Mouse (Mus musculus) testis, adult 2 months (tissue): ENCODE results near the gene Dnajc1. TPM values are rescaled to one million over a fixed set of nuclear protein-coding genes. Genes with fewer than 3 reads are reported as not detected.
A peak's percentile ranks its signal among the peaks of the same experiment; 100 is the strongest.

ENCODE experiments used
- H3K27ac ChIP-seq: fragments of 200-500 bp; 2 replicates; pipeline ENCODE4 v1.5.1; 2012; ENCODE audit warnings: low read depth, low read length; ENCODE audit not compliant: control insufficient read depth, insufficient read depth
- H3K27me3 ChIP-seq: fragments of 200-500 bp; 2 replicates; pipeline ENCODE4 v1.6.1; 2012; ENCODE audit warnings: mild to moderate bottlenecking, low read length, moderate library complexity; ENCODE audit not compliant: control insufficient read depth, insufficient read depth
- H3K36me3 ChIP-seq: fragments of 200-500 bp; 2 replicates; pipeline ENCODE4 v1.6.1; 2012; ENCODE audit warnings: mild to moderate bottlenecking, low read length; ENCODE audit not compliant: control insufficient read depth, insufficient read depth
- H3K4me1 ChIP-seq: fragments of 200-500 bp; 2 replicates; pipeline ENCODE4 v1.6.1; 2012; ENCODE audit warnings: low read length; ENCODE audit not compliant: control insufficient read depth, insufficient read depth
- H3K4me3 ChIP-seq: fragments of 200-500 bp; 2 replicates; pipeline ENCODE4 v1.5.1; 2012; ENCODE audit warnings: low read depth, mild to moderate bottlenecking, low read length, moderate library complexity, mixed read lengths; ENCODE audit not compliant: control insufficient read depth
- CTCF ChIP-seq: fragments of 200-500 bp; IDR thresholded peaks from 2 replicates; pipeline ENCODE4 v1.5.1; 2012; ENCODE audit warnings: low read depth, mild to moderate bottlenecking, inconsistent platforms, low read length, moderate library complexity; ENCODE audit not compliant: control insufficient read depth, insufficient read depth, insufficient replicate concordance
- POLR2A ChIP-seq: fragments of 200-500 bp; IDR thresholded peaks from 2 replicates; pipeline ENCODE4 v1.6.1; 2012; ENCODE audit warnings: low read depth, mild to moderate bottlenecking, inconsistent platforms, low read length, moderate library complexity; ENCODE audit not compliant: control insufficient read depth
- polyA plus RNA-seq: library from polyadenylated mRNA; depleted of rRNA; stranded (reverse); fragments of >200 nt; gene quantifications from 2 replicates; pipeline ENCODE4 v1.2.3, GENCODE M21; 2012; rRNA removed

Gene Dnajc1
- polyA plus RNA-seq, result 4.7 and 4.9 TPM in 2 replicates

- Histone ChIP-seq H3K36me3 (no peaks in the 10 kb centered on the region), H3K27ac (peak within 1 kb of the TSS; percentile 94), H3K27me3 (no peaks in the 10 kb centered on the region), H3K4me3 (peak within 1 kb of the TSS; percentile 93), H3K4me1 (no peaks in the 10 kb centered on the region; the same call in 1 of the 2 replicates)
- TF ChIP-seq POLR2A (peak; percentile 91), CTCF (no peak)
Measured at GRCm38 (mm10) chr2:18392331-18393021, at the start of gene Dnajc1. Dnajc1 (minus strand) TSS chr2:18392830.

GRCm38 (mm10) chr2:18441871-18442270 lies 49.2 kb upstream of the Dnajc1 start:
- no peaks in the 10 kb centered on the region for H3K36me3 ChIP-seq
- H3K27me3 ChIP-seq, result no peaks in the 10 kb centered on the region
- no peaks in the 10 kb centered on the region for H3K4me1 ChIP-seq
- H3K27ac ChIP-seq, result no peak overlapping the region
- no peak overlapping the region for H3K4me3 ChIP-seq
- TF ChIP-seq POLR2A (no peak), CTCF (no peak)

GRCm38 (mm10) chr2:18415242-18415641 lies 22.6 kb upstream of the Dnajc1 start:
- TF ChIP-seq CTCF (no peak), POLR2A (no peak)
- Histone ChIP-seq H3K27me3 (no peaks in the 10 kb centered on the region), H3K36me3 (no peaks in the 10 kb centered on the region), H3K27ac (no peak overlapping the region), H3K4me1 (no peaks in the 10 kb centered on the region), H3K4me3 (no peak overlapping the region)

GRCm38 (mm10) chr2:18403679-18404078 lies 11.0 kb upstream of the Dnajc1 start:
- TF ChIP-seq CTCF, result no peak
- no peak for TF ChIP-seq POLR2A
- Histone ChIP-seq H3K4me3 (no peak overlapping the region), H3K27ac (no peak overlapping the region), H3K27me3 (no peaks in the 10 kb centered on the region), H3K36me3 (no peaks in the 10 kb centered on the region), H3K4me1 (no peaks in the 10 kb centered on the region)

- no peaks in the 10 kb centered on the region for H3K27me3 ChIP-seq
- no peak overlapping the region for H3K4me3 ChIP-seq
- H3K36me3 ChIP-seq, result no peaks in the 10 kb centered on the region
- no peak overlapping the region for H3K27ac ChIP-seq
- TF ChIP-seq POLR2A (no peak), CTCF (no peak)
- H3K4me1 ChIP-seq, result no peaks in the 10 kb centered on the region
Measured at GRCm38 (mm10) chr2:18401771-18402170, 9.1 kb upstream of the Dnajc1 start.

- Histone ChIP-seq H3K27me3 (no peaks in the 10 kb centered on the region), H3K4me3 (peak overlapping the region; percentile 93), H3K36me3 (no peaks in the 10 kb centered on the region), H3K27ac (no peak overlapping the region), H3K4me1 (no peaks in the 10 kb centered on the region; the same call in 1 of the 2 replicates)
- TF ChIP-seq CTCF, result no peak
- TF ChIP-seq POLR2A, result no peak
Measured at GRCm38 (mm10) chr2:18393022-18393519, 441 bp upstream of the Dnajc1 start.

- TF ChIP-seq POLR2A, result no peak
- no peak for TF ChIP-seq CTCF
- no peaks in the 10 kb centered on the region for H3K27me3 ChIP-seq
- no peaks in the 10 kb centered on the region for H3K36me3 ChIP-seq
- peak overlapping the region; percentile 94 for H3K27ac ChIP-seq
- peaks cover 2% of the 10 kb centered on the region; the same call in 1 of the 2 replicates for H3K4me1 ChIP-seq
- H3K4me3 ChIP-seq, result peak overlapping the region; percentile 93
Measured at GRCm38 (mm10) chr2:18391861-18392260, 769 bp downstream of the Dnajc1 start.
